Mouse (Mus musculus): Measurements from ENCODE around the gene Tmem132e.
A peak's percentile ranks its signal among the peaks of the same experiment; 100 is the strongest.

The Tmem132e gene

DNA sequence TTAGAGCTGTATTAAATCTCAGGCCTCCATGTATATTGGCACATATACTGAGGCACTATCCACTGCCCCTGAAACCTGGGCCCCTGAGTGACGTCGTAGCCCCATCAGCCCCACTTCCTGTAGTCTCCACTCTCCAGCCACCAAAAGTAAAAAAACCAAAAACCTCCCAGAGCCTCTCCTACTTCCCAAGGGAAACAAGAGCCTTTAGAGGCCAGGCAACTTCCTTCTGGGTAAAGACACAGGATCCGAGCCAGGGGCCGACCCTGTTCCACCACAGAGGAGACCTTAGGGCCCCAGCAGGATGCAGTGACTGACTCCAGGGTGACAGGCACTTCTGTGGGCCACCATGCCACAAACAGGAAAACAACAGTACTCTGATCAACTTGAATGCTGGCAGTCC is 40.1 kb downstream of the Tmem132e start:
- DNase-seq (ENCODE audit: low read depth, low spot score) = no peak

DNA sequence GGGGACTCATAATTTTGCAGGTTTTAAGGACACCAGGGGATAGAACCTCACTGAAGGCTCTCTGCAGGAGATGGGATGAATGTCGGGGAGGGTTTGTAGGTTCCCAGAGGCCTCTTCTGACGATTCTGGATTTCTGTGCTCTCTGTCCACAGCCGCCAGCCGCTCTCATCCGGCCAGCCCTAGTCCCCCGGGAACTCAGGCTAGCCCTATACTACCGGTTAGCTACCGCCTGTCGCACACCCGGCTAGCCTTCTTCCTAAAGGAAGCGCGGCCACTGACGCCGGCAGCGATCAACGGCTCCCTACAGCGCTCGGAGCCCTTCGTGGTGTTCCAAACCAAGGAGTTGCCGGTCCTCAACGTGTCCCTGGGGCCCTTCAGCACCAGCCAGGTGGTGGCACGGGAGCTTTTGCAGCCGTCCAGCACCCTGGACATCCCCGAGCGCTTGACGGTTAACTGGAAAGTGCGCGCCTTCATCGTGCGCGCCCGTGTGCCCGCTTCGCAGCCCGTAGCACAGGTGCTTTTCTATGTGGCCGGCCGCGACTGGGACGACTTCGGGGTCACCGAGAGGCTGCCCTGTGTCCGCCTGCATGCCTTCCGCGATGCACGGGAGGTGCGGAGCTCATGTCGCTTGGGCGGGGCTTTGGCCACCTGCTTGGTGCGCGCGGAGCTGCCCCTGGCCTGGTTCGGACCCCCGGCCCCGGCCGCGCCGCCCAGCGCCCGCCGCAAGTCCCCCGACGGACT is 45.6 kb downstream of the Tmem132e start:
- no peak for DNase-seq (ENCODE audit: low read depth, low spot score)

DNA sequence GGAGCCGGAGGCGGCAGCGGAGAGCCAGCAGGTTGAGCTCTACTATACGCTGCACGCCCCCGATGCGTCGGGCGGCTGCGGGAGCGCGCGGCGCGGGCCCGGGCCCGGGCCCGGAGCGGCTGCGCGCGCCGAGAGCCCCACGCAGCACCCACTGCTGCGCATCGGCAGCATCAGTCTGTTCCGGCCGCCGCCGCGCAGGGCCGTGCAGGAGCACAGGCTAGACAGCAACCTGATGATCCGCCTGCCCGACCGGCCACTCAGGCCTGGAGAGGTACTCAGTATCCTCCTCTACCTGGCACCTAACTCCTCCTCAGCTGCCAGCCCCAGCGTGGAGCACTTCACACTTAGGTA is 46.1 kb downstream of the Tmem132e start:
- no peak for DNase-seq (ENCODE audit: low read depth, low spot score)

DNA sequence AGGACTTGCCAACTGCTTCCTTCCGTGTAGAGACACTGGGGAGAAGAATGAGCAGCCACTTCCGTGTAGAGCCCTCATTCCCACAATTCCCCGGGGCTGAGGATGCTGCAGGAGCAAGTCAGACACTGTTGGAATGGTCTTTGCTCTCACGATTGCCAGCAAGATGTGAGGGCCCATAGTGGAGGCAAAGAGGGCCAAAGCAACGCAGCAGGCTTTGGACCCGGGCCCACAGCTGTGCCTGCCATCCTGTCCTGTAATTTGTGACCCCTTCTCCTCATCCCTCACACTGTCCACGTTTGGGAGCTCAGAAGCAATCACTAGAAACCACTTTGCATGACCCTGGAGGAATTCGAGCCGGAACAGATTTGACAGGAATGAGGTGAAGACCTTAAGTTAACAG is 59.8 kb downstream of the Tmem132e start:
- no peak for DNase-seq (ENCODE audit: low read depth, low spot score)

DNA sequence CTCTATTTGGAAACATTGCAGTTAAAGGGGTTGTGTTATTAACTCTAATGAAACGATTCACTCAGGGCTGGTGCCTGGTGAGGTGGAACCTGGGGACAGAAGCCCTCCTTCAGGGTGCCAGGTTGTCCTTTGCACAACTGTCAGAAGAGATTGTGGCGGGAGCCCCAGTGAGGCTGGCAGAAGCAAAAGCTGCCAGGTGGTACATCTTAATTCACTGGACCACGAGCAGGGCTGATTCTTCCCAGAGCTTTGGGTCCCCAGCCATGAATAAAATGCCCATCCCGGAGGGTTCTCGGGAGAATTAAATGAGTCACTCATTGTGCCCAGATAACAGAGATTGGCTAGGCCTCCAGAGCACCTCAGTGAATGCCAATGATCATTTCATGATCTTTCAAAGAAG is 63.8 kb downstream of the Tmem132e start:
- DNase-seq (ENCODE audit: low read depth, low spot score) = no peak

DNA sequence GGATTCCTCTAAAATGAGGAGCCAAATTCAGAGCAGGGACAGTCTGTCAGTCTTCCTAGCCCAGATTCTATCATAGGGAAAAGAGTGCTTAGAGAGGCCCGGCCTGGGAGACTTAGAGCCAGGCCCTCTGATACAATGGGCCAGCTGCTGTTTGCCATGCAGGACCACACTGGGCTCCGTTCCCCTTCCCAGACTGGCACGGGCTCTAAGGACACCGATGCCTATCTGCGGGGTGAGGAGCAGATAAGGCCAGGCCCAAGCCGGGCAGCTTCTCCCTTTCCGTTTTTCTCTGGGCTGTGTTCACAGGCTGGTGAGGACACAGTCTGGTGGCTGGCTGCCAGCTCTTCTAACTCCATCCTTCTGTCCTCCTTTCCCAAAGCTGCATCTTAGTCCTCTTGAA is 64.5 kb downstream of the Tmem132e start:
- no peak for DNase-seq (ENCODE audit: low read depth, low spot score)

DNA sequence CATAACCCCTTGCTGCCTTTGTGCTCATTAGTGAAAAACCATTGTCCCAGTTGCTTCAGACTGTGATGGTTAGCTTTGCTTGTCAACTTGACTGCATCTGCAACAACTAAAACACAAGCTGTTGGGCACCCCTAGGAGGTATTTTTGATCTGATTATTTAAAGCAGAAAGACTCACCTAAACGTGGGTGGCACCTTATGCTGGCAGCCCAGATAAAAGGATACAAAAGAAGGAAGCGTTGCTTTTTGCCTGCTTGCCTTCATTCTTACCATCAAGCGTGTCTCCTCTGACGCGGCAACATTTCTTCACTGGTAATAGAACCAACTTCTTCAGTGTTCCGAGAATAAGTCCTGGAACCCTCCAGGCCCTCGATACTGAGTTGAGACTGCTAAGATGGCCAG is 72.6 kb downstream of the Tmem132e start:
- DNase-seq (ENCODE audit: low read depth, low spot score) = no peak

DNA sequence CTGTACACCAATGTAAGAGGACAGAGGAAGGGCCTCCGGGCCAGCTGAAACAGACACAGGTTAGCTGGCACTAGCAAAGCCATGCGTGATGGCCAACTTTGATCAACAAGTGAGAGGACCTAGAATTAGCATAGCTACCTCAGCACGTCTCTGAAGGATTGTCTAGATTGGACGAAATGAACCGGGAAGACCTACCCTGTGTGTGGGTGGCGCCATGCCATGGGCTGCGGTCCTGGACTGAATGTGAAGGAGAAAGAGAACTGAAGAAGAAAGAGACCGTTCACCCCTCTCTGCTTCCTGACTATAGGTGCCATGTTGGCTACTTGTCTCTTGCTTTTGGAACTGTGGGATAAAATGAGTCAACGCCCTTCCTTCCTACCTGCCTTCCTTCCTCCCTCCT is 76.8 kb downstream of the Tmem132e start:
- no peak for DNase-seq (ENCODE audit: low read depth, low spot score)

DNA sequence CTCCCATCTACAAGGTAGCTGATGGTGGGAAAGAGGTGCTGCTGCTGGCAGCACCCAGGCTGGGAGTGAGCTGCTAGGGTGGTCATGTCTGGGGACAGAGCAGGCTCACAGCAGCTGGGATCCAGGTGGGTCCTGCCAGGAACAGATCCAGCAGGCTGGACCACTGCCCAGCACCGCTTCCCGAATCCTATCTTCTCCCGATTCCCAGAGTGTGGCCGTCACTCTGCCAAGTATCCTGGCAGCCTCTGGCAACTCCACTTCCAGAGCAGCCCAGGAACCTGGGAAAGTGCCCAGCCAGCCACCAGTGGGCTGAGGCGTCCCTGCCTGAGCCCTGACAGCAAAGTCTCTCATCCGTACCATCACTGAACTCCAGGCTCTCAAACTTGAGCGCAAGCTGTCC is 78.5 kb downstream of the Tmem132e start:
- DNase-seq (ENCODE audit: low read depth, low spot score) = no peak

DNA sequence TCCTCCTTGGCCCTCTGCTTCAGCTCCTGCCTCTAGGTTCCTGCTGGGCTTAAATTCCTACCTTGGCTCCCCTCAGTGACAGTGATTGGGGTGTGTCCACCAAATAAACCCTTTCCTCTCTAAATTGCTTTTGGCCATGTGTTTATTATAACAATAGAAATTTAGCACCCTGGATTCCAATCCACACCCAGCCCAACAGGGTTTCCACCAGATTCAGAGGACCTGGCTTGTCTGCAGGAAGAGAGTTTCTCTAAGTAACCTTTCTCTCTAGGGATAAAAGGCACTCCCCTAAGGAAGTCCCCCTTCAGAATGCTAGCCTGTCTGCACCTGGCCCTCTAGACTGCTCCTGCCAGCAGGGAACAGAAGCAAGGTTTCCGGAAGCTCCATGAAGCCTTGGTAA is 82.4 kb downstream of the Tmem132e start:
- no peak for DNase-seq (ENCODE audit: low read depth, low spot score)

DNA sequence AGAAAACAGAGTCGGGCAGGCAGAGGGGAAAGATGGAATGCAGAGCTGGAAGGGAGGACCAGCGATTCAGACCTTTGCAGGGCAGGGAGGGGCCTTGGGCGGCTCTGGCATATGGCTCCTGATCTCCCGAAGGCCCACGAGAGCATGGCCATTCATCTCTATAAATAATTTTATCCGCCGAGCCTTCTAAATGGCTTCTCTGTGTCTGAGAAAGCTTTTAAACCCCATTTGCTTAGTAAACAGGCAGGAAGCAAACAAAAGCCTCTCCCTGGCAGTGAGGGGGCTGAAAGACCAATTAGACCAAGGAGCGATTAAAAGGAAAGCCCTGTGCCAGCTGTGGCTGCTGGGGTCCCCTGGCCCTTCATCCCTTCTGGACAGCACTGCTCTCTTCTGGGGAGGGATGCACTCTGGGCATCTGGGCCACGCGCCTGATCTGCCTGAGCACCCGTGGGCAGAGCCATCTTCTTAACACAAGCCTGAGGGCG is 84.5 kb downstream of the Tmem132e start:
- DNase-seq (ENCODE audit: low read depth, low spot score) = no peak

DNA sequence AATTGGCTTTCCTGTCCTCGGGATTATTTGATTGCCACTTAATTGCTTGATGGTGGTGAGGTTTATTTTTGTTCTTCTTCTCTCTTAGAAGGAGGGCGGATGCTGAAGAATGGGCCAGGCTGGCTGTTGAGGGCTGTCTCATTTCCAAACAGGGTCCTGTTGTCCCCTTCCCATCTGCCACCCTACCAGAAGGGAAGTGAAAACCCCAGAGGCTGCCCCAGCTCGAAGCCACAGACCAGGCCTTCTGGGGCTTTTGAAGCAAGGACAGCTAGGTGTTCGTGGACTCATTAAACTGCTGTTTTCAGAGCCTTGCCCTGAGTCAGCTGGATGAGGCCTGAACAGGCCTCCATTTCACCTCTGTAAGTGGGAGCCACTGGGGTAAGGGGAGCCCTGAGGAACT is 87.4 kb downstream of the Tmem132e start:
- no peak for DNase-seq (ENCODE audit: low read depth, low spot score)

DNA sequence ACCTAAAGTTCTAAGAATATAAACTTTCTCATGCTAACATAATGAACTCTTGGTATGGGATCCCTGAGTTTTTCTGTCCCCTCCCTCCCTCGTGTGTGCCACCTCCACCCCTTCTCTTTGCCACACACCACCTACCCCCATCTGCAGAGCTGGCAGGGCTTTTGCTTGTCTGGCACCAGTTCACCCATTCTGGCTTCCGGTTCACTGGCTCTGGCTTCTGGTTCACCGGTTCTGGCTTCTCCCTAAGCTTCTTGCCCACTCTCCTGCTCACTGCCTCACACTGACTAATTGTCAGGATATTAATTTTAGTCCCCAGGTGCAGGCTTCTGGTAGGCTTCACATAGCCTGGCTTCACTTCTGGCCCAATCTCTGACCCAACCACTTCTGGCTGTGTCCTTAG is 88.7 kb downstream of the Tmem132e start:
- DNase-seq (ENCODE audit: low read depth, low spot score) = no peak

DNA sequence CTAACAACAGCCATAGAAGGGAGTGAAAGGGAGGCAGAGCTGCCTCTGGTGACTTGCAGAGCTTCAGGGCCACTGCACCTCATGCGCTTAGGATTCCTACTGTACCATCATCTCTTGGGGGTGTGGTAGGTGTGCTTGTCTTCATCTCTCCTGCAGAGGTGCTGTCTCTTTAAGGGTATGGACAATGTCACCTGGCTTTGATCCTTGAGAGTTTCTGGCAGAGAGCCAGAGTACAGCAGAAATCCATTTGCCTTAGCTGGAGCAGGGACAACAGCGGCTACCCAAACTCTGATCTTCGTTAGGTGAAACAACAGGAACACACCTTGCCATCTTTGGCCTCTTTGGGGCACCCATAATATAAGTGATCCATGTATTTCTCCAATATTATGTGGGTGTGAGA is 92.2 kb downstream of the Tmem132e start:
- no peak for DNase-seq (ENCODE audit: low read depth, low spot score)

DNA sequence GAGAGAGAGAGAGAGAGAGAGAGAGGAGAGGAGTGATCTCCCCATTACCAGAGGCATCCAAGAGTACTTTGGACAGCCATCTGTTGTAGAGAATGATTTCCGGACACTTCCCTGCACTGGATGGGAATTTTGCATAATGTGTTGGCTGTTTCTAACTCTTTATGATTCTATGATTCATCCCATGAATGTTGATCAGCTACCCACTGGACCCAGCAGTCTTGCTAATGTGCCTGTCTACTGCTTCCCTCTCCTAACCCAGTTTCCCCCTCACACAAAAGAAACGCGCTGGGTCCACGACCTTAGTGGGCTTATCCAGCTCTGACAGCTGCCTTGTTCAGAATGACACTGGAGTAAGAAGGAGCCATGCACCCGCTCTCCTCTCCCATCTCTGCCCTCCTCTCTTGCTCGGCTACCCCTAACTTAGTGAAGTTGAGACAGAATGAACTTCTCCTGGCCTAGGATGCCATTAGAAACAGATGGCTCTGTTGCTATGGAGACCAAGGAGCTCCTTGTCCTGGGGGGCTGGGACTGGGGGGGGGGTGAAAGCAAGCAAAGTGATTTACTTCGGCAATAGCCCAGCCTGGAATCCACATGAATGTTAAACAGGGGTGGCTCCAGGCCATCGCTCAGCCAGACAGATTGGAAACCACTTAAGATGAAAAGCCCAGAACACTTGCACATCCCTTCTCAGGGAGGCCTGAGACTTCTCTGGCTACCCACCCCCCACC is 98.8 kb downstream of the Tmem132e start:
- DNase-seq (ENCODE audit: low read depth, low spot score) = peak; percentile 62

DNA sequence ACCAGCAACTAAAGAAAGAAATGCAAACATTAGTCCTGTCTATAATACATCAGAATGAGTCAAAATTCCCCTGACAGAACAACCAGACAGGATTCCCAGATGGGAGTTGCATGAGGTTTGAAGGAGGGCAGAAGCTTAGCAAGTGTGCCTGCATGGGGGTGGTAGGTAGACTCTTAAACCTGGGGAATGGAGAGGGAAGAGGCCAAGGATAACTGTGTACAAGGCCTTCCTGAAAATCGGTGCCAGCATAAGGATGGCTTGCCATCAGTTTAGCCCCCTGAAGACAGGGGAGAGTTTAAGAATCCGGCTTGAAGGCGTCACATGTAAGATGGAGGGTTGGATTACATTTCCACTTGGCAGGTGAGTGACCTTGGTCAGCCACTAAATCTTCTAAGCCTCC is 102.2 kb downstream of the Tmem132e start:
- DNase-seq (ENCODE audit: low read depth, low spot score) = no peak

All from embryo, embryonic 11.5 days (tissue).